Mouse (Mus musculus) frontal cortex, adult 2 months (tissue): ENCODE results near the gene Pank4. TPM values are rescaled to one million over a fixed set of nuclear protein-coding genes. Genes with fewer than 3 reads are reported as not detected.
A peak's percentile ranks its signal among the peaks of the same experiment; 100 is the strongest.

Experiments
- DNase-seq, 2 experiments: peaks; one replicate each; pipeline ENCODE4 v3.0.0; 2022; ENCODE audit warnings: low spot score in 1 of 2; ENCODE audit errors: extremely low spot score in 1 of 2
- polyA plus RNA-seq: library from polyadenylated mRNA; depleted of rRNA; stranded (reverse); fragments of >200 nt; gene quantifications from 2 replicates; pipeline ENCODE4 v1.2.3, GENCODE M21; 2012

Pank4 gene
- polyA plus RNA-seq, 1 experiment = 73.0 TPM

GRCm38 (mm10) chr4:154963190-154963836, 610 bp upstream of the Pank4 start:
- DNase-seq = peak in 1 of 2 experiments; percentile 65

GRCm38 (mm10) chr4:154964581-154965235, 785 bp downstream of the Pank4 start:
- DNase-seq = no peak

GRCm38 (mm10) chr4:154965856-154966255, 1.9 kb downstream of the Pank4 start:
- DNase-seq = no peak

GRCm38 (mm10) chr4:154967173-154967572, 3.2 kb downstream of the Pank4 start:
- DNase-seq = peak in 1 of 2 experiments; percentile 78

GRCm38 (mm10) chr4:154972546-154972945, 8.6 kb downstream of the Pank4 start:
- DNase-seq = no peak

GRCm38 (mm10) chr4:154974163-154974611, 10.3 kb downstream of the Pank4 start:
- DNase-seq = no peak

GRCm38 (mm10) chr4:154980110-154980509, 16.2 kb downstream of the Pank4 start:
- DNase-seq = no peak

GRCm38 (mm10) chr4:154981076-154981475, 17.2 kb downstream of the Pank4 start:
- no peak for DNase-seq

GRCm38 (mm10) chr4:154981530-154981929, 17.6 kb downstream of the Pank4 start:
- peak; percentile 62 to 85 for DNase-seq

- no peak for DNase-seq
Observed at GRCm38 (mm10) chr4:154982247-154983120, 18.6 kb downstream of the Pank4 start.

GRCm38 (mm10) chr4:154983767-154984166, 19.8 kb downstream of the Pank4 start:
- no peak for DNase-seq

- DNase-seq = no peak
Observed at GRCm38 (mm10) chr4:154985151-154985777, 21.3 kb downstream of the Pank4 start.

- peak in 1 of 2 experiments; percentile 85 for DNase-seq
Observed at GRCm38 (mm10) chr4:154986096-154986495, 22.2 kb downstream of the Pank4 start.

GRCm38 (mm10) chr4:154986750-154987149, 22.8 kb downstream of the Pank4 start:
- no peak for DNase-seq

GRCm38 (mm10) chr4:154994876-154995275, 31.0 kb downstream of the Pank4 start:
- DNase-seq = no peak

GRCm38 (mm10) chr4:154996572-154997154, 32.7 kb downstream of the Pank4 start:
- DNase-seq = no peak

- DNase-seq = no peak
Observed at GRCm38 (mm10) chr4:154999379-154999778, 35.5 kb downstream of the Pank4 start.

- no peak for DNase-seq
Observed at GRCm38 (mm10) chr4:155005278-155005677, 41.4 kb downstream of the Pank4 start.

- DNase-seq = no peak
Observed at GRCm38 (mm10) chr4:155006296-155006695, 42.4 kb downstream of the Pank4 start.

- DNase-seq = no peak
Observed at GRCm38 (mm10) chr4:155007641-155008040, 43.7 kb downstream of the Pank4 start.
